Mouse (Mus musculus) small intestine, adult 2 months (tissue): ENCODE results near the gene Cep162. TPM values are rescaled to one million over a fixed set of nuclear protein-coding genes. Genes with fewer than 3 reads are reported as not detected.

Source experiments
- H3K27ac ChIP-seq: fragments of 200-500 bp; 2 replicates; pipeline ENCODE4 v1.5.1; 2012; ENCODE audit warnings: low read depth, low read length, control low read depth, inconsistent platforms; ENCODE audit not compliant: insufficient read depth
- H3K27me3 ChIP-seq: fragments of 200-500 bp; 2 replicates; pipeline ENCODE4 v1.6.1; 2012; ENCODE audit warnings: mild to moderate bottlenecking, moderate library complexity, low read length, inconsistent platforms; ENCODE audit not compliant: control insufficient read depth, insufficient read depth
- H3K36me3 ChIP-seq: fragments of 200-500 bp; 2 replicates; pipeline ENCODE4 v1.6.1; 2012; ENCODE audit warnings: mild to moderate bottlenecking, low read length, control low read depth, inconsistent platforms; ENCODE audit not compliant: control insufficient read depth, insufficient read depth
- H3K4me1 ChIP-seq: fragments of 200-500 bp; 2 replicates; pipeline ENCODE4 v1.6.1; 2012; ENCODE audit warnings: low read length, inconsistent platforms, mixed read lengths; ENCODE audit not compliant: control insufficient read depth, insufficient read depth, insufficient read length
- H3K4me3 ChIP-seq: fragments of 200-500 bp; 2 replicates; pipeline ENCODE4 v1.5.1; 2012; ENCODE audit warnings: low read depth, mild to moderate bottlenecking, control low read depth, inconsistent platforms, low read length, moderate library complexity
- CTCF ChIP-seq: fragments of 200-500 bp; IDR thresholded peaks from 2 replicates; pipeline ENCODE4 v1.5.1; 2012; ENCODE audit warnings: low read depth, mild to moderate bottlenecking, control low read depth, inconsistent platforms, low read length, moderate library complexity, mixed read lengths; ENCODE audit not compliant: insufficient replicate concordance, insufficient read length; ENCODE audit errors: extremely low read depth
- POLR2A ChIP-seq: fragments of 200-500 bp; IDR thresholded peaks from 2 replicates; pipeline ENCODE4 v1.6.1; 2012; ENCODE audit warnings: low read depth, mild to moderate bottlenecking, control low read depth, inconsistent platforms, low read length, moderate library complexity
- WGBS: fragments of 180-500 bp; shearing (Covaris S2); methylation state at CpG from one replicate; pipeline ENCODE4 v1.1.7; 2018; 5-methylcytosine and 5-hydroxymethylcytosine counted together
- polyA plus RNA-seq: library from polyadenylated mRNA; depleted of rRNA; stranded (reverse); fragments of >200 nt; gene quantifications from 2 replicates; pipeline ENCODE4 v1.2.3, GENCODE M21; 2012

Cep162 gene
- polyA plus RNA-seq, 1 experiment, result 0.77 TPM

DNA sequence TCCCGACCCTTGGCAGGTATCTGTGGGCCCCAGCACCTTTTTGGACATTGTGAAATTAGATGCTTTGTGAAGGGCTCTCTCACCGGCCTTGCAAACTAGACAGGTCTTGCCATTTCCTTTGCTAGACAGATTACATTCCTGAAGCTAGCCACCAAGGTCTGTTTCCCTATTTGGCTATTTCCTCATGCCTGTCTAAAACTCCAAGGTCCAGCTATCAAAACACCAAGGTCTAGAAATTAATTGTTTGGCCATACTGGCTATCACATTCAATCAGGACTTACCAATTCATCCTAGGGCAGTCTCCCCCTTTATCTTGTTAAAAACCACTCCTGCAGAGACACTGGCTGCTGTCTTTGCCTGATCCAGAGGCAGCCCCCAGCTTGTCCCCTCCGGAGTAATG, 87.3 kb downstream of the Cep162 start:
- Histone ChIP-seq H3K36me3 (no peaks in the 10 kb centered on the region), H3K4me1 (no peaks in the 10 kb centered on the region), H3K27me3 (no peaks in the 10 kb centered on the region), H3K4me3 (no peak overlapping the region), H3K27ac (no peak overlapping the region)
- TF ChIP-seq CTCF (no peak), POLR2A (no peak)
- 72% methylated on average over 3 of the region's 3 CpGs for WGBS

- Histone ChIP-seq H3K36me3 (no peaks in the 10 kb centered on the region), H3K4me3 (no peak overlapping the region), H3K27me3 (no peaks in the 10 kb centered on the region), H3K27ac (no peak overlapping the region), H3K4me1 (no peaks in the 10 kb centered on the region)
- WGBS, result 73% methylated on average over 9 of the region's 9 CpGs
- TF ChIP-seq POLR2A (no peak), CTCF (no peak)
Observed at GRCm38 (mm10) chr9:87167001-87167830, 88.1 kb downstream of the Cep162 start.

DNA sequence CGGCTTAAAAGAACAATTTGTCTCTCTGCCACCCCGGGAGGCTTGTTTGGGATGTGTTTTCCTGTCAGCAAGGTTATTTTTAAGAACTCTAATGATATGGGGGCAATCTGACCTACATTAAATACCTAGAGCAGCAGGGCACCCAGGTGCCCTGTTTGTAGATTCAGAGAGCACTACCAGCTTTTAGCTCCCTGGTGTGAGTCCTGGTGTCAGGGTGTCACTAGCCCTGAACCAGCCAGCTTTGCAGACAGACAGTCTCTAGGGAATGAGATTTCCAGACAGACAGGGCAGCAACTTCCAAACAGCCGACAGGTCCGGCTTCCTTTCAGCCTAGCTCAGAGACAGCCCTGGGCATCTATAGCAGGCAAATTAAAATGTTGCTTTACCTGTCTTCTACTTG, 92.8 kb downstream of the Cep162 start:
- no peaks in the 10 kb centered on the region for H3K36me3 ChIP-seq
- no peaks in the 10 kb centered on the region for H3K27me3 ChIP-seq
- 79% methylated on average over 4 of the region's 4 CpGs for WGBS
- no peak overlapping the region for H3K4me3 ChIP-seq
- no peaks in the 10 kb centered on the region for H3K4me1 ChIP-seq
- no peak overlapping the region for H3K27ac ChIP-seq
- TF ChIP-seq CTCF (no peak), POLR2A (no peak)

- no peak overlapping the region for H3K4me3 ChIP-seq
- no peak for TF ChIP-seq CTCF
- TF ChIP-seq POLR2A, result no peak
- no peak overlapping the region for H3K27ac ChIP-seq
- H3K27me3 ChIP-seq, result no peaks in the 10 kb centered on the region
- no peaks in the 10 kb centered on the region for H3K36me3 ChIP-seq
- H3K4me1 ChIP-seq, result no peaks in the 10 kb centered on the region
- 94% methylated on average over 1 of the region's 1 CpGs for WGBS
Observed at GRCm38 (mm10) chr9:87152641-87153325, 102.6 kb downstream of the Cep162 start.

DNA sequence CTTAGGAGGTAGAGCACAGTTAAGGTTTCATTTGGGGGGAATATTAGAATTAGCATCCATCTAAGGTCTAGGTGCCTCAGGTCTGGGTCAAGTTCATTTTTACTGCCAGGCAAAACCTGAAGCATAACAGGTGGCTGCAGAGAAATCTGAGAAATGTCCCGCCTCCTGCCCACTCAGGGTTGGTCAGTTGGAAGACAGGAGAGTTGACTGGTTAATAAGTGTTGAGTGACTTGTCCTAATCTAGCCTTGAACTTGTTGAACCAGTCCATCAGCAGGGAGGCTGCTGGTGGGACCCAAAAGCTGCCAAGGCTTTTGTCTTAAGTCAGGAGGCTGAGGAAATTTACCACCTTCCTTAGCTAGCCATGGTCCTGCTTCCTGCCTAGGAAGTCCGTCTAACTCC, 107.4 kb downstream of the Cep162 start:
- no peak overlapping the region for H3K27ac ChIP-seq
- H3K4me3 ChIP-seq, result no peak overlapping the region
- TF ChIP-seq POLR2A, result no peak
- TF ChIP-seq CTCF, result no peak
- 59% methylated on average over 2 of the region's 2 CpGs for WGBS
- H3K4me1 ChIP-seq, result no peaks in the 10 kb centered on the region
- H3K27me3 ChIP-seq, result 0 out of 2 replicates have a peak, but pooled peaks cover 8% of the 10 kb centered on the region
- no peaks in the 10 kb centered on the region for H3K36me3 ChIP-seq

- Histone ChIP-seq H3K4me3 (no peak overlapping the region), H3K36me3 (no peaks in the 10 kb centered on the region)
- TF ChIP-seq CTCF (no peak), POLR2A (no peak)
Observed at GRCm38 (mm10) chr9:87146400-87146799, 108.9 kb downstream of the Cep162 start.

DNA sequence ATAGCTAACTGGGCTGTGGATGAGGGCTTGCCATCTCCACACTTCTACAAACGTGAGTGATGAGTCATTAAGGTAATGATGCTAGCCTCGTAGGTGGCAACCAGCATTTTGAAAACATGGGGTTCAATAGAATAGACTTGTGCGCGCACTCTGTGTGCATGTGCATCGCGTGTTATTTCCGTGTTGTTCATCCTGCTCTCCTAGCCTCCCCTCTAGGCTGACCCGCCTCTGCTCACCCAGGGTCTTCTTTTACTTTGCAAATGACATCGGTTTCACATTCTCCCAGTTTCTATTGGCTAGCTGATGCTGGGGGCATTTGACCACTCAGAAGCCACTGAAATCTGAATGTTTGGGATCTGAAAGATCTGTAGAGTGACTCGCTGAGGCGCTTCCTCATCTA, 109.7 kb downstream of the Cep162 start:
- 0 out of 2 replicates have a peak, but pooled peaks cover 8% of the 10 kb centered on the region for H3K27me3 ChIP-seq
- H3K27ac ChIP-seq, result no peak overlapping the region
- H3K36me3 ChIP-seq, result no peaks in the 10 kb centered on the region
- H3K4me3 ChIP-seq, result no peak overlapping the region
- H3K4me1 ChIP-seq, result no peaks in the 10 kb centered on the region
- WGBS, result 46% methylated on average over 11 of the region's 11 CpGs
- TF ChIP-seq CTCF (no peak), POLR2A (no peak)

More at GRCm38 (mm10) chr9:87146400-87146799, 108.9 kb downstream of the Cep162 start:
- Histone ChIP-seq H3K27ac (no peak overlapping the region), H3K27me3 (0 out of 2 replicates have a peak, but pooled peaks cover 8% of the 10 kb centered on the region), H3K4me1 (no peaks in the 10 kb centered on the region)
- 78% methylated on average over 4 of the region's 4 CpGs for WGBS
